Mouse (Mus musculus): ENCODE data around the gene Ank3.

DNA sequence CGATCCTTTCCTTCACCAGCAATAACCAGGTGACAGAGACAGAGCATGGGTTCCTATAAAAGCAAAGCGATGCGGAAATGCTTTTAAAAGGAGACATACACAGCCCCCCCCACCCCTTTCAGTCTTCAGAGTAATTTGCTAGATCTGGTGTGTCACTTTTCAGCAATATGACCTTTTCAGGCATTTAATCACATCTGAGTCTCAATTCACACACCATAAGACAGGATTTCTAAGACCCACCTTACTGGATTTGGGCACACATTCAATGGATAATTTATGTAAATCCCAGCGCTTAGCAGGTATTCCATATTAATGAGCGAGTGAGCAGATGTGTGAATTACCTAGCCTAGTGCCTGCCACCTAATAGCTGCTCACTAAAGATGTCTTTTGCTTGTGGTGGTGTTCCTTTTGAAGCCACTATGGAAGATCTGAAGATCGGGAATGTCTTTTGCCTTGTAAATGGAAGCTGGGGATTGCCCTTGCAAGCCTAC is 292.4 kb downstream of the Ank3 start:
- TF ChIP-seq CTCF (IDR thresholded peaks at IDR 0.05; ENCODE audit: extremely low read depth, insufficient read length, insufficient replicate concordance, low read depth, low read length) (no peak), POLR2A (IDR thresholded peaks at IDR 0.05; ENCODE audit: low read depth, low read length) (no peak)
